Mouse (Mus musculus): ENCODE measurements around the gene Tekt5. TPM values are rescaled to one million over a fixed set of nuclear protein-coding genes. Genes with fewer than 3 reads are reported as not detected.

Gene Tekt5
- polyA plus RNA-seq, 1 experiment, result 20.3 TPM

- peak in 1 of 2 experiments; percentile 18 for DNase-seq
- H3K4me3 ChIP-seq (replicated peaks; ENCODE audit: insufficient read depth, low read depth, low read length), result peak overlapping the region; percentile 5
- H3K27ac ChIP-seq (ENCODE audit: insufficient read depth, low read length), result no peak overlapping the region
- TF ChIP-seq POLR2A (IDR thresholded peaks at IDR 0.05; ENCODE audit: borderline replicate concordance, insufficient read depth, low read length) (no peak), CTCF (IDR thresholded peaks at IDR 0.05; ENCODE audit: borderline replicate concordance, insufficient read depth, low read depth, low read length) (no peak)
- peaks cover 5% of the 10 kb centered on the region; the same call in 1 of the 2 replicates for H3K4me1 ChIP-seq (ENCODE audit: control insufficient read depth, insufficient read depth, low read length)
- 15% methylated on average over 13 of the region's 13 CpGs for WGBS
- H3K27me3 ChIP-seq (ENCODE audit: control insufficient read depth, insufficient read depth, low read length), result no peaks in the 10 kb centered on the region
These were observed 20.9 kb downstream of the Tekt5 start for GRCm38 (mm10) chr16:10374254-10375011.

- H3K4me3 ChIP-seq (replicated peaks; ENCODE audit: insufficient read depth, low read depth, low read length), result no peak overlapping the region
- DNase-seq, result peak in 1 of 2 experiments; percentile 37
- 47% methylated on average over 4 of the region's 4 CpGs for WGBS
- no peak overlapping the region for H3K27ac ChIP-seq (ENCODE audit: insufficient read depth, low read length)
- TF ChIP-seq POLR2A (IDR thresholded peaks at IDR 0.05; ENCODE audit: borderline replicate concordance, insufficient read depth, low read length) (no peak), CTCF (IDR thresholded peaks at IDR 0.05; ENCODE audit: borderline replicate concordance, insufficient read depth, low read depth, low read length) (no peak)
- H3K4me1 ChIP-seq (ENCODE audit: control insufficient read depth, insufficient read depth, low read length), result peaks cover 5% of the 10 kb centered on the region; the same call in 1 of the 2 replicates
- H3K27me3 ChIP-seq (ENCODE audit: control insufficient read depth, insufficient read depth, low read length), result no peaks in the 10 kb centered on the region
These were observed 22.9 kb downstream of the Tekt5 start for GRCm38 (mm10) chr16:10372372-10372771.

GRCm38 (mm10) chr16:10369996-10370395 is 25.3 kb downstream of the Tekt5 start:
- Histone ChIP-seq H3K4me3 (replicated peaks; ENCODE audit: insufficient read depth, low read depth, low read length) (no peak overlapping the region), H3K4me1 (ENCODE audit: control insufficient read depth, insufficient read depth, low read length) (peaks cover 5% of the 10 kb centered on the region; the same call in 1 of the 2 replicates), H3K27me3 (ENCODE audit: control insufficient read depth, insufficient read depth, low read length) (no peaks in the 10 kb centered on the region), H3K27ac (ENCODE audit: insufficient read depth, low read length) (no peak overlapping the region)
- 86% methylated on average over 1 of the region's 1 CpGs for WGBS
- no peak for TF ChIP-seq POLR2A (IDR thresholded peaks at IDR 0.05; ENCODE audit: borderline replicate concordance, insufficient read depth, low read length)
- TF ChIP-seq CTCF (IDR thresholded peaks at IDR 0.05; ENCODE audit: borderline replicate concordance, insufficient read depth, low read depth, low read length), result no peak
- no peak for DNase-seq

GRCm38 (mm10) chr16:10369468-10369934 is 25.8 kb downstream of the Tekt5 start:
- no peak for TF ChIP-seq CTCF (IDR thresholded peaks at IDR 0.05; ENCODE audit: borderline replicate concordance, insufficient read depth, low read depth, low read length)
- no peak for TF ChIP-seq POLR2A (IDR thresholded peaks at IDR 0.05; ENCODE audit: borderline replicate concordance, insufficient read depth, low read length)
- no peak overlapping the region for H3K27ac ChIP-seq (ENCODE audit: insufficient read depth, low read length)
- DNase-seq, result peak in 1 of 2 experiments; percentile 39
- peaks cover 2% of the 10 kb centered on the region; the same call in 1 of the 2 replicates for H3K4me1 ChIP-seq (ENCODE audit: control insufficient read depth, insufficient read depth, low read length)
- H3K4me3 ChIP-seq (replicated peaks; ENCODE audit: insufficient read depth, low read depth, low read length), result no peak overlapping the region
- WGBS, result 43% methylated on average over 3 of the region's 3 CpGs
- no peaks in the 10 kb centered on the region for H3K27me3 ChIP-seq (ENCODE audit: control insufficient read depth, insufficient read depth, low read length)

- 60% methylated on average over 14 of the region's 14 CpGs for whole genome bisulfite sequencing
- peak in 1 of 2 experiments; percentile 19 for DNase-seq
- Histone ChIP-seq H3K27me3 (ENCODE audit: control insufficient read depth, insufficient read depth, low read length) (no peaks in the 10 kb centered on the region), H3K4me3 (replicated peaks; ENCODE audit: insufficient read depth, low read depth, low read length) (no peak overlapping the region), H3K4me1 (ENCODE audit: control insufficient read depth, insufficient read depth, low read length) (no peaks in the 10 kb centered on the region), H3K27ac (ENCODE audit: insufficient read depth, low read length) (no peak overlapping the region)
- no peak for TF ChIP-seq POLR2A (IDR thresholded peaks at IDR 0.05; ENCODE audit: borderline replicate concordance, insufficient read depth, low read length)
- no peak for TF ChIP-seq CTCF (IDR thresholded peaks at IDR 0.05; ENCODE audit: borderline replicate concordance, insufficient read depth, low read depth, low read length)
These were observed 28.8 kb downstream of the Tekt5 start for GRCm38 (mm10) chr16:10366240-10367217.

- WGBS, result 88% methylated on average over 4 of the region's 4 CpGs
- H3K4me1 ChIP-seq (ENCODE audit: control insufficient read depth, insufficient read depth, low read length), result no peaks in the 10 kb centered on the region
- no peak overlapping the region for H3K27ac ChIP-seq (ENCODE audit: insufficient read depth, low read length)
- no peaks in the 10 kb centered on the region for H3K27me3 ChIP-seq (ENCODE audit: control insufficient read depth, insufficient read depth, low read length)
- TF ChIP-seq CTCF (IDR thresholded peaks at IDR 0.05; ENCODE audit: borderline replicate concordance, insufficient read depth, low read depth, low read length), result no peak
- no peak for TF ChIP-seq POLR2A (IDR thresholded peaks at IDR 0.05; ENCODE audit: borderline replicate concordance, insufficient read depth, low read length)
- DNase-seq, result no peak
- H3K4me3 ChIP-seq (replicated peaks; ENCODE audit: insufficient read depth, low read depth, low read length), result no peak overlapping the region
These were observed 29.5 kb downstream of the Tekt5 start for GRCm38 (mm10) chr16:10365796-10366195.

GRCm38 (mm10) chr16:10363061-10363460 is 32.2 kb downstream of the Tekt5 start:
- no peak overlapping the region for H3K27ac ChIP-seq (ENCODE audit: insufficient read depth, low read length)
- H3K4me1 ChIP-seq (ENCODE audit: control insufficient read depth, insufficient read depth, low read length), result 0 out of 2 replicates have a peak, but pooled peaks cover 1% of the 10 kb centered on the region
- no peak overlapping the region for H3K4me3 ChIP-seq (replicated peaks; ENCODE audit: insufficient read depth, low read depth, low read length)
- WGBS, result 9% methylated on average over 1 of the region's 1 CpGs
- H3K27me3 ChIP-seq (ENCODE audit: control insufficient read depth, insufficient read depth, low read length), result no peaks in the 10 kb centered on the region
- TF ChIP-seq POLR2A (IDR thresholded peaks at IDR 0.05; ENCODE audit: borderline replicate concordance, insufficient read depth, low read length) (no peak), CTCF (IDR thresholded peaks at IDR 0.05; ENCODE audit: borderline replicate concordance, insufficient read depth, low read depth, low read length) (no peak)
- no peak for DNase-seq
